Mouse (Mus musculus): ENCODE measurements around the gene Gm20489. TPM values are rescaled to one million over a fixed set of nuclear protein-coding genes. Genes with fewer than 3 reads are reported as not detected.
A peak's percentile ranks its signal among the peaks of the same experiment; 100 is the strongest.

Gene Gm20489
- polyA plus RNA-seq, 1 experiment from 2014 or later, result not detected

DNA sequence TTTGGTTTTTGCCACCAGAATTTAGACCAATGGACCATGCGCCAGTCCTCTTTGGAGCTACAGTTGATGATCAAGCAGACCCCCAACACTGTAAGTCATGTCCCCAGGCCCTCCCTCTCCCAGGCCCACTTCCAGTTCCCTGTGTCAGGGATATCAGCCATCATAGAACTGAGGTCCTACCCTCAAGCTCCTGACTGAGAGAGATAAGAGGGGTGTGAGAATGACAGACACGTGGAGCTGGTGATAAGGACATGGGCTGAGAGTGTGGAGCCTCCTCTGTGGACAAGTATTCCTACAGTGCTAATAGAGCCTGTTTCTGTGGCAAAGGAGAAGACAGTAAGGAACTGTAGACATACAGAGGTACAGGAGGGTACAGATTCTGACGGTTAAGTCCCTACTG is 18.7 kb upstream of the Gm20489 start:
- H3K4me2 ChIP-seq, result no peak overlapping the region
- peaks cover 11% of the 10 kb centered on the region; the same call in 1 of the 2 replicates for H3K36me3 ChIP-seq
- no peak overlapping the region for H3K27ac ChIP-seq (replicated peaks)
- no peaks in the 10 kb centered on the region for H3K27me3 ChIP-seq
- H3K9me3 ChIP-seq, result no peaks in the 10 kb centered on the region
- ATAC-seq (ENCODE audit: low FRiP score, low read depth), result no peak
- no peak overlapping the region for H3K9ac ChIP-seq
- whole genome bisulfite sequencing, result 93% methylated on average over 3 of the region's 3 CpGs
- H3K4me1 ChIP-seq (replicated peaks), result no peaks in the 10 kb centered on the region
- no peak overlapping the region for H3K4me3 ChIP-seq

DNA sequence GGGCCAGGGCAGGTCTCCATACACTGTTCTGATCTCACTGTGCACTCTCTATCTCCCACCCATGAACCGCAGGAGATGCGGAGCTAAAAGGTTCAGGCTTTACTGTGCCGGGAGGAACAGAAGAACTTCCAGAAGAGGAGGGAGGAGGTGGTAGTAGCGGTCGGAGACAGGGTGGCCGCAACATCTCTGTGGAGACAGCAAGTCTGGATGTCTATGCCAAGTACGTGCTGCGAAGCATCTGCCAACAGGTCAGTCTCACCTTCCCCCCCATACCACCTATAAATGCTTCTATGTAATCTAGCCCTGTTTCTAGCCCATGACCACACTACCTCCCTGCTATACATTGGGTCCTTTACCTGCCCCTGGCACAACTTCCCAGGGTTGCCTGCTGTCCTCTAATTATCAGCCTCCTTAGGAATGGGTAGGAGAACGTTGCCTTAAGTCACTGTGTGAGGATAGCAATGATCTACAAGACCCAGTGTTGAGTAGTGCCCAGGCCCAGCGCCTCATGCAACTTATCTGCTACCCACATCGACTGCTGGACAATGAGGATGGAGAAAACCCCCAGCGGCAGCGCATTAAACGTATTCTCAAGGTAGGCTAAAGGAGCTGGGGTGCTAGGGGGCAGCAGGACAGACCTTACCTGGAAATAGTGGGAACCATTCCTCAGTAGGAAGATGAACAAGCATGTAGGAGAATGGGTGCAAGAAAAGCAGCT is 17.3 kb upstream of the Gm20489 start:
- H3K27ac ChIP-seq (replicated peaks), result no peak overlapping the region
- no peak overlapping the region for H3K4me3 ChIP-seq
- H3K36me3 ChIP-seq, result peaks cover 13% of the 10 kb centered on the region; the same call in 1 of the 2 replicates
- WGBS, result 92% methylated on average over 14 of the region's 14 CpGs
- no peak overlapping the region for H3K9ac ChIP-seq
- H3K4me2 ChIP-seq, result no peak overlapping the region
- ATAC-seq (ENCODE audit: low FRiP score, low read depth), result no peak
- no peaks in the 10 kb centered on the region for H3K9me3 ChIP-seq
- H3K4me1 ChIP-seq (replicated peaks), result no peaks in the 10 kb centered on the region
- H3K27me3 ChIP-seq, result no peaks in the 10 kb centered on the region

DNA sequence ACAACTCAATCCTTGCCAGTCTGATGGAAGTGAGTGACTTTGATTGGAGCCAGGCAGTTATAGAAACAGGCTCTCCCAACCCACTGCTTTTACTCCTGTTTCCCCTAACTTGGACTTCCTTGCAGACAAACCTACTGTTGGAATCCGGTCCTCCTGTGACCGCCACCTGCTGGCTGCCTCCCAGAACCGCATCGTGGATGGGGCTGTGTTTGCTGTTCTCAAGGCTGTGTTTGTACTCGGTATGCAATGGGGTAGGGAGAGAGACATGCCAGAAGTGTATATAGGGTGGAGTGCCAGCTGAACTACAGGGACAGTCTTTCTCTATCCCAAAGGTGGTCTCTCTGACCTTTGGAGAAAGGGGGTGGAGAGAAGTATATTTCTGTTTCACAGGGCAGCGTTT is 16.7 kb upstream of the Gm20489 start:
- Histone ChIP-seq H3K27me3 (no peaks in the 10 kb centered on the region), H3K9ac (no peak overlapping the region), H3K4me3 (no peak overlapping the region), H3K9me3 (no peaks in the 10 kb centered on the region), H3K4me1 (replicated peaks) (no peaks in the 10 kb centered on the region), H3K36me3 (peaks cover 14% of the 10 kb centered on the region), H3K4me2 (no peak overlapping the region), H3K27ac (replicated peaks) (no peak overlapping the region)
- WGBS, result 28% methylated on average over 6 of the region's 6 CpGs
- peak; percentile 45; the same call in 1 of the 2 replicates for ATAC-seq (ENCODE audit: low FRiP score, low read depth)

DNA sequence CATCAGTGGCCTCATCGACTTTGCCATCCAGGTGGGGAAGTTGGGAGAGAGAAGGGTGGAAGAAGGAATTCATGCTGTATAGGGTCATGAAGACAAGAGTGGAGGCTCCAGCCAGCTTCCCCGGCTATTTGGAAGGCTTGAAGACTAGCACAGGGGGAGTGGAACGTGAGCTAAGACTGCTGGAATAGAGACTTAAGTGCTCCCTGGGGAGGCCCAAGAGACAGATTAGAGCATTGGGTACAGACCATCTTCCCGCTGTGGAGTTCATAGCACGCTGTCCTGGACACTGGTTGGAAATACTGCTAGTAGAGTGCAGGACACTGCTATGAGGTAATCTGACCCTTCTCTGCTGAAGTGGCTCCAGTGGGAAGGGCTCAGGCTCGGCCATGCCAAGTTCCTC is 14.0 kb upstream of the Gm20489 start:
- Histone ChIP-seq H3K4me3 (no peak overlapping the region), H3K27me3 (no peaks in the 10 kb centered on the region), H3K4me1 (replicated peaks) (no peaks in the 10 kb centered on the region), H3K9ac (no peak overlapping the region), H3K36me3 (peaks cover 11% of the 10 kb centered on the region; the same call in 1 of the 2 replicates), H3K27ac (replicated peaks) (no peak overlapping the region), H3K4me2 (no peak overlapping the region), H3K9me3 (no peaks in the 10 kb centered on the region)
- 84% methylated on average over 6 of the region's 6 CpGs for WGBS
- ATAC-seq (ENCODE audit: low FRiP score, low read depth), result no peak

DNA sequence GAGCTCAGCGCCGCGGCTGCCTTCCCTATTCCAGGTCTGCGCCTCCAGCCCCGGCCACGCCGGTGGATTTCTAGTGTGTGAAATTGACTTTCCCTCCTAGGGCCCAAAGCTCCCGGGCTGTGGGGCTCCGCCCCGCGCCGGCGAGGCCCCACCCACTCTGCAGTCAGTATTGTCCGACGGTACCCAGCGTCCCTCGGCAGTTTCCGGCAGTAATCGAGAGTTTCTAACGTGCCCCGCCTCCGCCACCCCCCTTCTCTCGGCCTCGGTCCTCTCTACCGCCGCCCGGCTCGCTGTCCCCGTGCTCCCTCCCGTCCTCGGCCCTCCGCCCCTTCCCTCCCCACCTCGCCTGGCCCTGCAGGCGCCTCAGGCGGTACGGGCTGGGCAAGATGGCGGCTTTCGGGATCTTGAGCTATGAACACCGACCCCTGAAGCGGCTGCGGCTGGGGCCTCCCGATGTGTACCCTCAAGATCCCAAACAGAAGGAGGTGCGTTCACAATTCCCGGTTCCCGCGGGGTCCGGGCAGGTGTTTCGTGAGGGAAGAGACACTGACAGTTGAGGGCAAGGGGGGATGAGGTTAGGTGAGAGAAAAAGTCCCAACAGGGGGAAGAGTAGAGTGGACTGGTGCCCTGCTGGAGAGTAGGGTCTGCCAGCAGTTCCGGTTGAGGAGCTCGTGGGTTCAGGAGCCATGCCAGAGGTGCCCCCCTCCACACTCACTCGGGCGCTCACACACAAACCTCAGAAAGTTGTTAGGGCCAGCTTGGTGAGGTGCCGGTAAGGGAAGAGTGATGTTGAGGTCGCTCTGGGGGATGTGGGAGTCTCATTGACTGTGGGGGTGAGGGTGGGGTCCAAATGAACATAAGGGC is 5.3 kb upstream of the Gm20489 start, which contains the start of gene Med12:
TSS of gene Med12 (plus strand) at position 156 of the 864 bp plus-strand sequence.
- ATAC-seq (ENCODE audit: low FRiP score, low read depth), result peak; percentile 99
- H3K27me3 ChIP-seq, result no peaks in the 10 kb centered on the region
- H3K36me3 ChIP-seq, result no peaks in the 10 kb centered on the region
- peak within 1 kb of the TSS; percentile 51 for H3K9ac ChIP-seq
- peak within 1 kb of the TSS; percentile 58 for H3K4me3 ChIP-seq
- H3K27ac ChIP-seq (replicated peaks), result peak within 1 kb of the TSS; percentile 70
- peak within 1 kb of the TSS; percentile 58 for H3K4me2 ChIP-seq
- no peaks in the 10 kb centered on the region for H3K9me3 ChIP-seq
- 25% methylated on average over 45 of the region's 54 CpGs for whole genome bisulfite sequencing
- H3K4me1 ChIP-seq (replicated peaks), result peaks cover 13% of the 10 kb centered on the region; the same call in 1 of the 2 replicates

DNA sequence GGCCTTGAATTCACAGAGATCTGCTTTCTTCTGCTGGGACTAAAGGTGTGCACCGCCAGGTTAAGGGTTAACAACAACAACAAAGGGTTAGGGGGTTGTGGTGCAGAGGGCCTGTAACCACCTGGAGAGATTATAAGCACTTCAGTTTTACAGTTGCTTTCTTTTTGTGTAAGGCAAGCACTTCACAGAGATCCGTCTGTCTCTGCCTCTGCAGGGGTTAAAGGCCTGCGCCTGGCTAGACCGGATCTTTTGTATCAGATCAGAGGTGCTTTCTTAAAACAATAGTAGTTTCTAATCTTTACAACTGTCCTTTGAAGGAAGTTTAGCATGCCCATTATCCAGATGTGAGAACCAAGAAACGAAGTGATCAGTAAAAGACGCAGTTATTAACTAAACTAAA is 4.6 kb upstream of the Gm20489 start:
- H3K27me3 ChIP-seq, result no peaks in the 10 kb centered on the region
- H3K36me3 ChIP-seq, result no peaks in the 10 kb centered on the region
- peak overlapping the region; percentile 58 for H3K4me3 ChIP-seq
- peaks cover 13% of the 10 kb centered on the region; the same call in 1 of the 2 replicates for H3K4me1 ChIP-seq (replicated peaks)
- H3K27ac ChIP-seq (replicated peaks), result 0 out of 2 replicates have a peak overlapping the region, but pooled peaks have one; percentile 70
- no peaks in the 10 kb centered on the region for H3K9me3 ChIP-seq
- ATAC-seq (ENCODE audit: low FRiP score, low read depth), result peak; percentile 29; the same call in 1 of the 2 replicates
- WGBS, result 24% methylated on average over 6 of the region's 6 CpGs
- H3K4me2 ChIP-seq, result peak overlapping the region; percentile 58
- 0 out of 2 replicates have a peak overlapping the region, but pooled peaks have one; percentile 27 for H3K9ac ChIP-seq

DNA sequence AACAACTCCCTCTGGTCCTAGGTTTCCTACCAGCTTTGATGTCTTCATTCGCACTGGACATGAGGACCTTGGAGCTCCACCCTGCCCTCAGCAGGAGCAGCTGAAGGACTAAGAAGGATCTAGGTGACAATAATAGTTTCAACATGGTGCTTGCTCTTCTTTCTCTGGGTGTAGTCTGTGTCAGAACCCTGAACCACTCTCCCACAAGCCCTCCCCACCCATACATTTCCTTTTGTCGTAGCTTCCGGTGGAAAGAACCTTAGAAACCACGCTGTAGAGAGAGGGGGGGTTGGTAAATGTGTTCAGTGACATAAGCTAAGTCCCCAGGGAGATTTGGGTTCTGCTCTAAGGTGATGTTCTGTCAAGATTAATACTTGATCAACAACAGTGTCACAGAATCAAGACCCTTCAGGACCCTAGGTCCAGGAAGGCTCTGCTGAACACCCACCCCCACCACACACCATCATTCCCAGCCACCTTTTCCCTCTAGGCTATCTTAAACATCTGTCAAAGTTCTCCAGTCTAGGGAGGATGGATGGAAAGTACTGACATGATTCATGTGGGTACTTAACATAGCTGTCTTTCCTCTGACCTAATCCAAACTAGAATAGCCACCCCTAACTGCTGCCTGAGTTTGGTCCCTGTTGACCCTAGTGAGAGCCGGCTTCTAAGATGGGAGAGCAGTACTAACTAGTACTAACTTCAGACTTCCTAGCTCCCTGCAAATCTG is 633 bp downstream of the Gm20489 start, which contains the start of gene Il2rg:
TSS of gene Il2rg (minus strand) at position 231 of the 730 bp plus-strand sequence.
- Histone ChIP-seq H3K36me3 (no peaks in the 10 kb centered on the region), H3K4me2 (no peak within 1 kb of the TSS), H3K27me3 (no peaks in the 10 kb centered on the region), H3K4me3 (no peak within 1 kb of the TSS), H3K27ac (replicated peaks) (no peak within 1 kb of the TSS), H3K9ac (no peak within 1 kb of the TSS), H3K4me1 (replicated peaks) (0 out of 2 replicates have a peak, but pooled peaks cover 1% of the 10 kb centered on the region), H3K9me3 (no peaks in the 10 kb centered on the region)
- WGBS, result 75% methylated on average over 5 of the region's 5 CpGs
- no peak for ATAC-seq (ENCODE audit: low FRiP score, low read depth)

DNA sequence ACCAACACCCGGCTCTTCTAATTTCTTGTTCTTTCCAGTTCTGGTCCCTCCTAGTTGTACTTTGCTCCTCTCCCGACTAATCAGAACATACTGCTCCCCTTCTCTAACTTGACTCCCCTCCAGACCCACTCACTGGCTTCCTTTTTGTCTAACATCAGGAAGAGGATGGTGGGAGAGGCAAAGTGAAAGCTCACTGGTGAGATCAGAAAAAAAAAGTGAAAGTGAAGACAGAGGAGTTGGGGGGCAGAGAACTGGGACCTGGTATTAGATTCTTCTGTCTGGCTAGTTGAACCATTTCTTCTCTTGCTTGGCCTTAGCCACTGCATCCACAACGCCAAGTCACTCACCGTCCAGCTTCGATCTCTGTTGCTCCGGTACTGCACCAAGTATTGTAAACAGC is 2.2 kb downstream of the Gm20489 start:
- no peaks in the 10 kb centered on the region for H3K9me3 ChIP-seq
- 96% methylated on average over 6 of the region's 6 CpGs for WGBS

DNA sequence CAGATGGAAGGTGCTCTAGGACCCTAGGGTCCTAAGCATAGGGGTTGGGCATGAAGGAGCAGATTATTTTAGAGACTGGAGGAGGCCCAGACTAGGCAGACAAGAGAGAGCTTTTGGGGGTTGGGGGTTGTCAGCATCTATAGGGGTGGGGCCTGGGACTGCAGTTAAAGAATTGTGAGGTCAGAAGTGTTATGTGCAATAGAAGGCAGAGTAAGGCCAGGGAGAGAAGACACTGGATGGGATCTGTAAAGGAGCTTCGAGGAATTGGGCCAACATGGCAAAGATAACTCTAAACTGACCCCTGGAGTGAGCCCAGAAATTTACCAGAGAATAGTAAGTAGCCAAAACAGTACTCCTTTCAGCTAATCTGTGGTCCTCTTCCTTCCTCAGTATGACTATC is 4.9 kb downstream of the Gm20489 start, which contains the start of gene Gm614:
TSS of gene Gm614 (minus strand) at position 101 of the 400 bp plus-strand sequence.
- H3K4me2 ChIP-seq, result no peak within 1 kb of the TSS
- 86% methylated on average over 1 of the region's 1 CpGs for WGBS
- no peak for ATAC-seq (ENCODE audit: low FRiP score, low read depth)
- no peak within 1 kb of the TSS for H3K9ac ChIP-seq
- no peak within 1 kb of the TSS for H3K27ac ChIP-seq (replicated peaks)
- H3K27me3 ChIP-seq, result no peaks in the 10 kb centered on the region
- H3K36me3 ChIP-seq, result no peaks in the 10 kb centered on the region
- no peaks in the 10 kb centered on the region; the same call in 1 of the 2 replicates for H3K4me1 ChIP-seq (replicated peaks)
- no peak within 1 kb of the TSS for H3K4me3 ChIP-seq
- H3K9me3 ChIP-seq, result no peaks in the 10 kb centered on the region

More for the DNA sequence above, 2.2 kb downstream of the Gm20489 start:
- Histone ChIP-seq H3K9ac (no peak overlapping the region), H3K36me3 (no peaks in the 10 kb centered on the region), H3K4me3 (no peak overlapping the region), H3K27ac (replicated peaks) (no peak overlapping the region), H3K4me1 (replicated peaks) (no peaks in the 10 kb centered on the region), H3K4me2 (no peak overlapping the region), H3K27me3 (no peaks in the 10 kb centered on the region)
- no peak for ATAC-seq (ENCODE audit: low FRiP score, low read depth)

DNA sequence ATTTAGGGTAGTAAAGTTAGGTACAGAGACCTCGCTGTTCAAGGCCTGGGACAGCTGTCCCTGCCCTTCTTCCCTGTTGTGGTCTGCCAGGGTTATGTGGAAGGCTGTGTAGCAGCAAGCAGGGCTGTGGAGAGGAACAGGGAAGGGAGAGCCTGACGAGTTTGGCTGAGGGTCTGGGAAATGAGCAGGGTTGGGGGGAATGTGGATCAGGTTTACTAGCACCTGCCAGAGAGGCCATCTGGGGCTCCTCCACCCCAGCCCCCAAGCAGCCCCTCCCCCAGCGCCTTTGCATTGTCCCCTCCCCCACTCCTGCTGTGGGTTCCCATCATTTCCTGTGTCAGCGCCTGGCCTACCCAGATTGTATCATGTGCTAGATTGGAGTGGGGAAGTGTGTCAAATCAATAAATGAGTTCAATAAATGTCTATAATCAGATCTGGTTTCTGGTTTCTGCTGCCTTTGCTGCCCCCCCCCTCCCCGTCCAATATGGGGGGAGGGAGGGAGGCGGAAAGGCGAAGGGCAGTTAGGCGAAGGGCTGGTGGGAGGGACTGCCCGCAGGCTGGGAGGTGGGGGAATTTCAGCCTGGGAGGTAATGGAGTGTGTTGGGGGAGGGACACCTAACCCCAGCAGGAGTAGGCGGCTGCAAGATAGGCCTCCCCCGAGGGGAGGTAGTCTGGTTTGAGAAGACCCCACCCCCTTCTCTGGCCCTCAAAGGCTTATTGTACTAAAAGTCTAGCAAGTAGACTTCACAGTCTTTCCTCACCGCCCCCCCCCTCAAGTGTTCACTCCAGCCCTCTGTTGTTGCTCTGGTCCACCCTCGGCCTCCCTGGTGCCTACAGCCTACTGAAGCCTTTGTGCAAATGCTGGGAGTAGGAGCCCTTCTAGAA is 8.1 kb downstream of the Gm20489 start:
- Histone ChIP-seq H3K27me3 (no peaks in the 10 kb centered on the region), H3K4me2 (no peak overlapping the region), H3K9ac (no peak overlapping the region), H3K9me3 (no peaks in the 10 kb centered on the region), H3K27ac (replicated peaks) (0 out of 2 replicates have a peak overlapping the region, but pooled peaks have one; percentile 30), H3K4me3 (no peak overlapping the region), H3K4me1 (replicated peaks) (peaks cover under 1% of the 10 kb centered on the region; the same call in 1 of the 2 replicates), H3K36me3 (no peaks in the 10 kb centered on the region)
- 18% methylated on average over 10 of the region's 13 CpGs for WGBS
- ATAC-seq (ENCODE audit: low FRiP score, low read depth), result 0 out of 2 replicates have a peak, but pooled peaks have one; percentile 30
